Mouse (Mus musculus): Measurements from ENCODE around the gene Sh3pxd2a.

- TF ChIP-seq CHD1 (IDR thresholded peaks at IDR 0.05; ENCODE audit: low read depth, low read length) (no peak), SMC3 (IDR thresholded peaks at IDR 0.05; ENCODE audit: low read depth, low read length) (no peak)
These were observed 12.6 kb downstream of the Sh3pxd2a start for GRCm38 (mm10) chr19:47451476-47452113.
